Mouse (Mus musculus) kidney, adult 2 months (tissue): ENCODE measurements around the gene Isy1.

Experiments
- CTCF ChIP-seq: fragments of 200-500 bp; conservative IDR thresholded peaks from 2 replicates; pipeline ENCODE4 v1.5.1; 2011; ENCODE audit warnings: low read depth, mild to moderate bottlenecking, control low read depth, low read length, moderate library complexity, mixed read lengths; ENCODE audit not compliant: insufficient read depth, insufficient read length
- POLR2A ChIP-seq: fragments of 200-500 bp; IDR thresholded peaks from one replicate; pipeline ENCODE4 v1.6.1; 2011; ENCODE audit warnings: low read depth, low read length, control low read depth

DNA sequence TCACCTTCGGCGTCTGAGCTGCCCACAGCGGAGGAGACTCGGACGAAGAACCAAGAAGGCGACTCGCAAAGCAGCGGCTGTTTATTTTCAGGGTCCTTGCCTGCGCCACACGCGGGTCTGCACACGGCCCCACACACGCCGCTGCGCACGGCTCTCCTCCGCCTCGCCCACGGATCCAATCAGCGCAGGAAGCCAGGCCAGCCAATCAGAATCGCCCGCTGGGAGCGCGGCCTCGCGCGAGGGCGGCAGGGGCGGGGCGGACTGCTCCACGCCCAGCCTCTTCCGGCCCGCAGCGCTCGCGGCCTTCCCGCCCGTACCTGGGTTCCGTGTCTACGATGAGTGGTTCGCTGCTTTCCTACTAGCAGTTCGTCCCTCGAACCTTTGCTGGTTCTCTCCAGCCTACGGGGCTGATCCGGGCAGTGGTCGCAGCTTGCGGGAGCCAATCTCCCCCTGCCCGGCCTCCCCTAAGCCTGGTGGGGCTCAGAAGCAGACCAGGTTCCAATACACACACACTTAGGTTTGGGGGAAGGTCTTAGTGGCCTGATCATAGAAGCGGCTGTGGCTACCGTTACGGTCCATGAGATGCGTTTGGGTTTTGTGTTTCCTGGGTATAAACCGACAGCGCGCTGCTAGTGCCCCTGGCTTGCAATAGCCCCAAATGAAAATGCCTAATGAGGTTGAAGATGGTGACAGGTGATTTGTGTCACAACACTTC is 12.5 kb upstream of the Isy1 start, which contains the start of gene Cnbp:
- TF ChIP-seq POLR2A (peak; percentile 88), CTCF (no peak)
